Mouse (Mus musculus) layer of hippocampus, postnatal 14 days (tissue): ENCODE data around the gene Flt4. TPM values are rescaled to one million over a fixed set of nuclear protein-coding genes. Genes with fewer than 3 reads are reported as not detected.
A peak's percentile ranks its signal among the peaks of the same experiment; 100 is the strongest.

Experiments used
- DNase-seq, 2 experiments: peaks; one replicate each; pipeline ENCODE4 v3.0.0; 2021 to 2022; ENCODE audit warnings: low spot score in 2 of 2, mixed read lengths in 1 of 2
- total RNA-seq, 2 experiments: library from RNA; stranded (reverse); gene quantifications; 2 replicates each; pipeline ENCODE4 v1.2.3; 2021

Gene Flt4
- total RNA-seq, 2 experiments from 2014 or later, result 3.4 TPM

GRCm38 (mm10) chr11:49645677-49646076 lies 36.6 kb downstream of the Flt4 start:
- DNase-seq, result no peak

GRCm38 (mm10) chr11:49650113-49650993 lies 41.3 kb downstream of the Flt4 start:
- DNase-seq, result no peak

GRCm38 (mm10) chr11:49650994-49651761 lies 42.1 kb downstream of the Flt4 start:
- peak in 1 of 2 experiments; percentile 22 for DNase-seq

- DNase-seq, result no peak
Observed at GRCm38 (mm10) chr11:49651762-49652322, 42.8 kb downstream of the Flt4 start.

GRCm38 (mm10) chr11:49652401-49653078 lies 43.5 kb downstream of the Flt4 start:
- peak; percentile 83 to 91 for DNase-seq

GRCm38 (mm10) chr11:49653079-49653408 lies 44.0 kb downstream of the Flt4 start:
- no peak for DNase-seq

- DNase-seq, result no peak
Observed at GRCm38 (mm10) chr11:49654651-49655050, 45.6 kb downstream of the Flt4 start.

GRCm38 (mm10) chr11:49655501-49655900 lies 46.4 kb downstream of the Flt4 start:
- no peak for DNase-seq

GRCm38 (mm10) chr11:49658065-49658464 lies 49.0 kb downstream of the Flt4 start:
- DNase-seq, result no peak

GRCm38 (mm10) chr11:49658791-49659469 lies 49.9 kb downstream of the Flt4 start:
- DNase-seq, result no peak

GRCm38 (mm10) chr11:49659470-49659799 lies 50.4 kb downstream of the Flt4 start:
- DNase-seq, result no peak

GRCm38 (mm10) chr11:49662292-49662780 lies 53.3 kb downstream of the Flt4 start:
- no peak for DNase-seq

- DNase-seq, result no peak
Observed at GRCm38 (mm10) chr11:49663310-49663709, 54.2 kb downstream of the Flt4 start, which contains the start of gene Scgb3a1. Scgb3a1 (plus strand) TSS chr11:49663610.

- no peak for DNase-seq
Observed at GRCm38 (mm10) chr11:49664262-49665140, 55.4 kb downstream of the Flt4 start.

GRCm38 (mm10) chr11:49665462-49665861 lies 56.4 kb downstream of the Flt4 start:
- DNase-seq, result no peak

- DNase-seq, result no peak
Observed at GRCm38 (mm10) chr11:49673433-49673832, 64.4 kb downstream of the Flt4 start.

GRCm38 (mm10) chr11:49684237-49684973 lies 75.3 kb downstream of the Flt4 start:
- no peak for DNase-seq

- DNase-seq, result no peak
Observed at GRCm38 (mm10) chr11:49695013-49695412, 86.0 kb downstream of the Flt4 start.

- DNase-seq, result no peak
Observed at GRCm38 (mm10) chr11:49695695-49696094, 86.6 kb downstream of the Flt4 start.
